Mouse (Mus musculus) stomach, postnatal 0 days (tissue): ENCODE measurements around the gene Naif1.

Experiments
- CTCF ChIP-seq: IDR thresholded peaks from 2 replicates; pipeline ENCODE4 v1.5.1; 2016; ENCODE audit warnings: antibody characterized with exemption, low read depth, mild to moderate bottlenecking, moderate library complexity
- EP300 ChIP-seq: optimal IDR thresholded peaks from 2 replicates; pipeline ENCODE3; 2016; ENCODE audit warnings: antibody characterized with exemption

GRCm38 (mm10) chr2:32412742-32413531, 37.3 kb upstream of the Naif1 start:
- TF ChIP-seq CTCF (no peak), EP300 (no peak)
